Mouse (Mus musculus) cerebellum, adult 2 months (tissue): ENCODE measurements around the gene Rnase13.
A peak's percentile ranks its signal among the peaks of the same experiment; 100 is the strongest.

Experiments used
- CTCF ChIP-seq: fragments of 200-500 bp; IDR thresholded peaks from 2 replicates; pipeline ENCODE4 v1.5.1; 2011; ENCODE audit warnings: low read depth, mild to moderate bottlenecking, control low read depth, low read length, moderate library complexity, borderline replicate concordance; ENCODE audit not compliant: insufficient read depth
- POLR2A ChIP-seq: fragments of 200-500 bp; IDR thresholded peaks from 2 replicates; pipeline ENCODE4 v1.6.1; 2011; ENCODE audit warnings: low read length, control low read depth, borderline replicate concordance; ENCODE audit not compliant: insufficient read depth

GRCm38 (mm10) chr14:51902806-51903710 lies 19.5 kb downstream of the Rnase13 start:
- TF ChIP-seq CTCF (peak; percentile 94), POLR2A (no peak)
